Mouse (Mus musculus) thymus, adult 2 months (tissue): ENCODE measurements around the gene Vinac1.

Experiments
- CTCF ChIP-seq: fragments of 200-500 bp; IDR thresholded peaks from 2 replicates; pipeline ENCODE4 v1.5.1; 2012; ENCODE audit warnings: mild to moderate bottlenecking, control low read depth, low read length, moderate library complexity, borderline replicate concordance; ENCODE audit not compliant: control insufficient read depth, poor library complexity, insufficient read depth; ENCODE audit errors: extremely low read depth
- POLR2A ChIP-seq: fragments of 200-500 bp; IDR thresholded peaks from 2 replicates; pipeline ENCODE4 v1.6.1; 2012; ENCODE audit warnings: mild to moderate bottlenecking, low read length, control low read depth, moderate library complexity; ENCODE audit not compliant: control insufficient read depth, poor library complexity, insufficient read depth; ENCODE audit errors: extremely low read depth

DNA sequence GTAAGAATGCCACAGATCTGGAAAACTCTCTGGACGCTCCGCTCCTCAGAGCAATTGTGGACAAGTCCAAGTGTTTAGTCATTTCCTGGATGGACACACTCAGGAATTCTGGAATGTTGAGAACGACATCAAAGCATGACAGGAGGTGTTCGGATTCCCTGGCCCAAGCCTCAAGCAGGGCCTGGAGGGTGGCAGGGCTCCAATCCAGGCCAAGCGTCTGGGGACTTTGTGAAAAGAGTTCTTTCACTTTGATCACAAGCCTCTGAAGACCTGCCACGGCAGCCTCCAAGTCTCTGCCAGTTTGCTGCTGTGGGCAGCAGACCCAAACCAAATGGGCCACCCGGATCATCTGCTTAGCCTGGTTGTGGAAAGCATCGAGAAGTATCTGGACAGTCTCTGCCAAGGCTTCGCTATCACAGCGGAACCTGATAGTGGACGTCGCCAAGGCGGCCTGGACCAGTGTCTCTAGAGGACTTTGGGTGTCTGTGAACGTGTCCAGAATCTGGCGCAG lies 9.5 kb downstream of the Vinac1 start:
- TF ChIP-seq CTCF (no peak), POLR2A (no peak)
